Mouse (Mus musculus): ENCODE data around the gene Ero1l. TPM values are rescaled to one million over a fixed set of nuclear protein-coding genes. Genes with fewer than 3 reads are reported as not detected.
A peak's percentile ranks its signal among the peaks of the same experiment; 100 is the strongest.

Ero1l gene
- polyA plus RNA-seq, 1 experiment = not detected

DNA sequence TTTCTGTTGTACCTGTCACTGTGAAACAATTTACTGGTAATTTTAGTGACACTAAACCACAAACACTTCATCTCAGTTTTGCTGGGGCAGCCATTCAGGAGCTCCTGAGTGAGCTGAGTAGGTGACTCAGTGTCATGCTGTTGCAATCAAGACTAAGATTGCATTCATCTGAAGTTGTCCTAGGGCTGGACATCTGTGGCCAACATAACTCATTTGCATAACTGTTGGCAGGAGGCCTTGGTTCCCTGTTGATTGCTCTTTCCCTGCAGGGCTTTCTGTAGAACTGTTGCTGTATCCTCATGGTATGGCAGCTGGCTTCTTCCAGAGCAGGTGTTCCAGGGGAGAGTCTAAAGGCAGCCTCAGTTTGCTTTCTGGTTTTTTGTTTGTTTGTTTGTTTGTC is 6.9 kb upstream of the Ero1l start:
- Histone ChIP-seq H3K4me3 (ENCODE audit: insufficient read depth, low read depth, low read length) (no peak overlapping the region), H3K27ac (ENCODE audit: insufficient read depth, low read depth, low read length) (no peak overlapping the region), H3K4me1 (ENCODE audit: control insufficient read depth, insufficient read depth, low read length) (no peaks in the 10 kb centered on the region)
- TF ChIP-seq POLR2A (IDR thresholded peaks at IDR 0.05; ENCODE audit: insufficient read depth, low read depth, low read length) = no peak
- TF ChIP-seq CTCF (IDR thresholded peaks at IDR 0.05; ENCODE audit: insufficient read depth, low read depth, low read length) = no peak

DNA sequence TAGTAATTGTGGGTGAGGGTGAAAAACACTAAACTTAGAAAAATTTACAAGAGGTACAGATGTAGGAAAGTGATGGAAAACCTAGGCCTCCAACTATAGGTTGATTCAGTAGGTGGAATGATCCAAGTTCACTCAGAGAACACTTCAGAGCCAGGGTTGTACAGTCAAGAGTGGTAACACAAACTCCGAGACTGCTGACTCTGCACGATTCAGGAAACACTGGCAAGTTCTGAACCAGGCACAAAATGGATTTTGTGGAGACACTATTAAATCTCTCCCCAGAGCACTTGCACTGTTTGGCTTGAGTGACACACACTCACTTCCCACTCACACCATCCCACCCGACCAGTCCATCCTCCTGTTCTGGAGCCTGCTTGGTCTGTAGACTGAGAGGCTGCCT is 4.7 kb upstream of the Ero1l start:
- no peak for TF ChIP-seq POLR2A (IDR thresholded peaks at IDR 0.05; ENCODE audit: insufficient read depth, low read depth, low read length)
- TF ChIP-seq CTCF (IDR thresholded peaks at IDR 0.05; ENCODE audit: insufficient read depth, low read depth, low read length) = no peak
- whole genome bisulfite sequencing = 92% methylated on average over 3 of the region's 3 CpGs
- Histone ChIP-seq H3K4me3 (ENCODE audit: insufficient read depth, low read depth, low read length) (no peak overlapping the region), H3K27ac (ENCODE audit: insufficient read depth, low read depth, low read length) (no peak overlapping the region), H3K4me1 (ENCODE audit: control insufficient read depth, insufficient read depth, low read length) (no peaks in the 10 kb centered on the region)

DNA sequence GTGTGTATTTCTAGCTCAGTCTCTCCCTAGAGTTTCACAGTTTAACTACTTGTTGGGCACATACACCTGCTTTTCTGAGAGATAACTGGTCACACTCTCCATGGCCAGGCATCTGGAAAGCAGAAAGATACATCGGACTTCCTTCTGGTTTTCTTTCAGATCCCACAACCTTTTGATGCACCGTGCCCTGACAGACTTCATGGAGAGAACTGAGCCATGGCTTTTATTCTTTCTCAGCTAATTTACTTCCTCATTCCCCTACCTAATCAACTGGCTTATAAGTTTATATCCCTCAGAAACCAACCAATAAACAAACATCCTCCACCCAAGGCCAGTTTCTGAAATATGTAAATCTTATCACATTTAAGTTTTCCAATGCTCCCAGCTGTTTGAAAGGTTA is 3.9 kb upstream of the Ero1l start:
- 85% methylated on average over 2 of the region's 2 CpGs for WGBS
- no peak overlapping the region for H3K27ac ChIP-seq (ENCODE audit: insufficient read depth, low read depth, low read length)

DNA sequence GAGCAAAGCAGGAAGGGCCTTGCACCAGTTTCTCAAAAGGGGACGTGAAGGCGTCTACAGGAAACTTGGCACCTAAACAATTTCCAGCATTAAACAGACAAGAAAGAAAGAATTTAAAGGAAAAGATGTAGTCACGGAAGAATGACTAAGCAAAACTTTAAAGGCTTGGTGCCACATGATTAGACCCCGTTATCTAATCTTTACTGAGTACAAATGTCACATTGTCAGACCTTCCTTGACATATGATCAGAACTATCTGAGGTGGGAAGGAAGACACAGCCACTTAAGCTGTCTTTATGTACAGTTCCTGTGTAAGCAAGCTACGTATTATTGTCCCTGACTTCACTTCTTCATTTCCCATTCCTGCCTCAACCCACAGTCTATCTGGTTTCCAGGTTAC is 3.1 kb upstream of the Ero1l start:
- Histone ChIP-seq H3K27ac (ENCODE audit: insufficient read depth, low read depth, low read length) (no peak overlapping the region), H3K4me3 (ENCODE audit: insufficient read depth, low read depth, low read length) (no peak overlapping the region), H3K4me1 (ENCODE audit: control insufficient read depth, insufficient read depth, low read length) (peaks cover 3% of the 10 kb centered on the region; the same call in 1 of the 2 replicates)
- TF ChIP-seq CTCF (IDR thresholded peaks at IDR 0.05; ENCODE audit: insufficient read depth, low read depth, low read length) (no peak), POLR2A (IDR thresholded peaks at IDR 0.05; ENCODE audit: insufficient read depth, low read depth, low read length) (no peak)
- 67% methylated on average over 5 of the region's 5 CpGs for WGBS

More for the DNA sequence above, 3.9 kb upstream of the Ero1l start:
- Histone ChIP-seq H3K4me1 (ENCODE audit: control insufficient read depth, insufficient read depth, low read length) (no peaks in the 10 kb centered on the region), H3K4me3 (ENCODE audit: insufficient read depth, low read depth, low read length) (no peak overlapping the region)
- TF ChIP-seq POLR2A (IDR thresholded peaks at IDR 0.05; ENCODE audit: insufficient read depth, low read depth, low read length) (no peak), CTCF (IDR thresholded peaks at IDR 0.05; ENCODE audit: insufficient read depth, low read depth, low read length) (no peak)

DNA sequence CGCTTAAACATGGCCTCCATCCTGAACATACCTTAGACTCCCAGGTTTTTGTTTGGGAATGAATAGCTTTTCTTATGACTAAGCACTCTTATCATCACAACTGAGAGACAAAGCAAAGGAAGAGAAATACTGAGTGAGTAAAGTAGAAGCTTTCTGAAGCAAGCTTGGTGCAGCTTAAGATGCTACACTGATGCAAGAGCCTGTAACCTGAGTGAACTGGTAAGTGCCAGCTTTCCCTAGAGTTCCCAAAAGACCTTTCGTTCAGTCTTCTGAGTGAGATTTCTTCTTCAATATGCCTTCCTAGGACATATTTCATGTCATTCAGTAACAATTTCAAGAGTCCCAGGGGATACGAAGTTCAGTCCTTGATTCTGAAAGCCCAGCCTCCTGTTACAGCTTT is 2.5 kb upstream of the Ero1l start:
- TF ChIP-seq CTCF (IDR thresholded peaks at IDR 0.05; ENCODE audit: insufficient read depth, low read depth, low read length) = no peak
- TF ChIP-seq POLR2A (IDR thresholded peaks at IDR 0.05; ENCODE audit: insufficient read depth, low read depth, low read length) = no peak
- Histone ChIP-seq H3K27ac (ENCODE audit: insufficient read depth, low read depth, low read length) (no peak overlapping the region), H3K4me3 (ENCODE audit: insufficient read depth, low read depth, low read length) (no peak overlapping the region), H3K4me1 (ENCODE audit: control insufficient read depth, insufficient read depth, low read length) (peaks cover 5% of the 10 kb centered on the region; the same call in 1 of the 2 replicates)
- 89% methylated on average over 3 of the region's 3 CpGs for WGBS

DNA sequence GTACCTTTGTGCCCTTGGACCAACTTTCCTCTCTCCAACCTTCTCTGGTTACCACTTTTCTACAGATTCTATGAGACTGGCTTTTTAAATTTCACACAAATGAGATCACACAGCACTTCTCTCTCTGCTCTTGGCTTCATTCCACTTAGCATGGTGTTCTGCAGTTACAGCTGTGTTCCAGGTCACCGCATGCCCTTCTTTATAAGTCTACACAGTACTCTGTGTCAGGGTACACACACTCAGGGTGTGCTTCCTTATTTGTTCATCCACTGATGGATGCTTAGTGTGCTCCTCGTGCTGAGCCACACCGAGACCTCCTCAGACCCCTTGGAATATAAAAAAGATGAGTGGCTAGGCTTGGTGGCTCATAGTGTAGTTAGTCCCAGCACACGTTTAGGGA is 1.5 kb upstream of the Ero1l start:
- no peak for TF ChIP-seq CTCF (IDR thresholded peaks at IDR 0.05; ENCODE audit: insufficient read depth, low read depth, low read length)
- TF ChIP-seq POLR2A (IDR thresholded peaks at IDR 0.05; ENCODE audit: insufficient read depth, low read depth, low read length) = no peak
- H3K27ac ChIP-seq (ENCODE audit: insufficient read depth, low read depth, low read length) = no peak overlapping the region
- H3K4me1 ChIP-seq (ENCODE audit: control insufficient read depth, insufficient read depth, low read length) = peaks cover 6% of the 10 kb centered on the region; the same call in 1 of the 2 replicates
- WGBS = 83% methylated on average over 4 of the region's 4 CpGs
- H3K4me3 ChIP-seq (ENCODE audit: insufficient read depth, low read depth, low read length) = no peak overlapping the region

DNA sequence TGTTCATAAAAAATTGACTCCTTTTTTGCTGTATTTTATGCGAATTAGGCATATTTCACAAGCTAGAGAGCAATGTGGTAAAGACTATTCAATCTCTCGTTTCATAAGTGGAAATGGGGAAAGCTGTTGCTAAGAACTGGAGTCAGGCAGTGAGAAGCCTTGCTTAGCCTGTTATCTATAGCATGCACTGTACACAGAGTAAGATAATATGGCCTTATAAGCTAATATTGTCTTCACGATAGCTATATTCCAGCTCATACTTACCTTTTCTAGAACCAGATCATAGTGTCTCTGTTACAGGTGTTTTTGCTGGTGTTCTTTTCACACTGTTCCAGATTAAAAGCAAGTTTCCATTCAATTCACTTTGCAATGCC is 653 bp upstream of the Ero1l start:
- TF ChIP-seq POLR2A (IDR thresholded peaks at IDR 0.05; ENCODE audit: insufficient read depth, low read depth, low read length) = no peak
- peaks cover 6% of the 10 kb centered on the region; the same call in 1 of the 2 replicates for H3K4me1 ChIP-seq (ENCODE audit: control insufficient read depth, insufficient read depth, low read length)
- WGBS = 58% methylated on average over 3 of the region's 3 CpGs
- H3K27ac ChIP-seq (ENCODE audit: insufficient read depth, low read depth, low read length) = no peak overlapping the region
- H3K4me3 ChIP-seq (ENCODE audit: insufficient read depth, low read depth, low read length) = no peak overlapping the region

DNA sequence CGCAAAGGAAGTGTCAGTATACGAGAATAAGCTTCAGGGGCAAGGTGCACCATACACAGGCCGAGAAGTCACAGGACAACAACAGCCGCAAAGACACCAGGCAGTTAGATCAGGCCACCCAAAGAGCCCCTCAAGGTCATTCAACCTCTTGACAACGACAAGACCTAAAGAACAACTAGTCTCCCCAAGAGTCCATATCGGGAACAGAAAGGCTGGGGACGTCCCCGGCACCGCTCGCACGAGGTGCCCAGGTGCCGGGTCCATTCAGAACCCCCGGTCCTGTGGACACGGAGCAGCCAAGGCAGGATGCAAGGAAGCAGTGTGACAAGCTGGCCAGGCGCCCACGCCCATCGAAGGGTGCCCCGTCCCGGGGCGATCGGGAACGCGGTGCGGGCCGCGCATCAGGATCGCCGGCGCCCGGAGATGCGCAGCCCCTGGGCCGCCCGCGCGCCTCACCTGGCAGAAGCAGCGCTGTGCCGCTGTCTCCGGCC is 605 bp downstream of the Ero1l start:
- H3K4me3 ChIP-seq (ENCODE audit: insufficient read depth, low read depth, low read length) = peak overlapping the region; percentile 89
- H3K4me1 ChIP-seq (ENCODE audit: control insufficient read depth, insufficient read depth, low read length) = peaks cover 6% of the 10 kb centered on the region; the same call in 1 of the 2 replicates
- under 1% methylated on average over 38 of the region's 38 CpGs for whole genome bisulfite sequencing
- TF ChIP-seq POLR2A (IDR thresholded peaks at IDR 0.05; ENCODE audit: insufficient read depth, low read depth, low read length) (no peak), CTCF (IDR thresholded peaks at IDR 0.05; ENCODE audit: insufficient read depth, low read depth, low read length) (no peak)
- H3K27ac ChIP-seq (ENCODE audit: insufficient read depth, low read depth, low read length) = peak overlapping the region; percentile 62

DNA sequence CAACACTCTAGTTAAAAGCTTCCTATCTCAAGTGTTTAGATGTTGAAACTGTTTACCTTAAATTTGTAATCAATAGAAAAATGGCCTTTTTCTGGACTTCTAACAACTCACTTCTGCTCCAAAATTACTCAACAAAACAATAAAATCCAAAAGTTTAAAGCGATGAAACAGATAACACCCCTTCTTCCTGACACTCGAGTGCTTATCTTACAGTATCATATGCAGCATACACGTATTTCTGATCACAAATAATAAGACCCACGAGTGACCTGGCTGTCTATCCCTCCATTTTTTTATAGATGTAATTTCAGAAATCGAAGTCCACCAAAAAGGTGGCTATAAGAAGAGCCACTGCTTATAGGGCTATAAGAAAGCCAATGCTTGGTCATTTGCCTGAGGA is 1.6 kb downstream of the Ero1l start:
- no peak for TF ChIP-seq POLR2A (IDR thresholded peaks at IDR 0.05; ENCODE audit: insufficient read depth, low read depth, low read length)
- no peak for TF ChIP-seq CTCF (IDR thresholded peaks at IDR 0.05; ENCODE audit: insufficient read depth, low read depth, low read length)
- H3K4me1 ChIP-seq (ENCODE audit: control insufficient read depth, insufficient read depth, low read length) = peaks cover 6% of the 10 kb centered on the region; the same call in 1 of the 2 replicates
- WGBS = 77% methylated on average over 5 of the region's 5 CpGs
- no peak overlapping the region for H3K27ac ChIP-seq (ENCODE audit: insufficient read depth, low read depth, low read length)
- H3K4me3 ChIP-seq (ENCODE audit: insufficient read depth, low read depth, low read length) = peak overlapping the region; percentile 30

DNA sequence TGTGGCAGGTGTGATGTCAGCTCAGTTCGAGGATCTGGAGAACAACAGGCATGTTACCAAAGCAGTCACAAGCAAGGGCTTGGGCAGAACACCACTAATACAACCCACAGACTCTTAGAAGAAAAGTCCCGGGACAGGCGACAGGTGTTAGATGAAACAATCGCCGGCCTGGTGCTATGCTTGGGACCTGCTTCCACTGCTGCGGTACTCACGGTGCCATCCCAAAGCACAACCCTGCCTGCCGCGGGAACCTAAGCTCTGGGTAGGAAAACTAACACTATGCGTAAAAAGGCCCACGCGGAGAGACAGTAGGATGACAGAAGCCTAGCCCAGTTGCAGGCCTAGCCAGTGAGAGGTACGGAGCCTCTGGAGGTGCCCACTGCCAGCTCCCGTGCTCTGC is 8.5 kb downstream of the Ero1l start:
- Histone ChIP-seq H3K27ac (ENCODE audit: insufficient read depth, low read depth, low read length) (no peak overlapping the region), H3K4me3 (ENCODE audit: insufficient read depth, low read depth, low read length) (no peak overlapping the region), H3K4me1 (ENCODE audit: control insufficient read depth, insufficient read depth, low read length) (peaks cover 6% of the 10 kb centered on the region; the same call in 1 of the 2 replicates)
- 89% methylated on average over 14 of the region's 14 CpGs for whole genome bisulfite sequencing
- TF ChIP-seq CTCF (IDR thresholded peaks at IDR 0.05; ENCODE audit: insufficient read depth, low read depth, low read length) (no peak), POLR2A (IDR thresholded peaks at IDR 0.05; ENCODE audit: insufficient read depth, low read depth, low read length) (no peak)
